Mouse (Mus musculus) midbrain, embryonic 13.5 days (tissue): ENCODE data around the gene Ccr10. TPM values are rescaled to one million over a fixed set of nuclear protein-coding genes. Genes with fewer than 3 reads are reported as not detected.

ENCODE experiments used
- ATAC-seq: fragments of 200-750 bp; cut with Nextera tagmentation; 2 replicates; pipeline ENCODE4 v1.8.0; 2017; ENCODE audit warnings: mild to moderate bottlenecking, moderate TSS enrichment, moderate library complexity
- H3K27ac ChIP-seq: fragments of 300-500 bp; sonication (generic); 2 replicates; pipeline ENCODE4 v1.5.1; 2015; ENCODE audit warnings: inconsistent platforms, mild to moderate bottlenecking, moderate library complexity
- H3K27me3 ChIP-seq: fragments of 300-500 bp; sonication (generic); 2 replicates; pipeline ENCODE4 v1.6.1; 2015; ENCODE audit warnings: mild to moderate bottlenecking, inconsistent platforms
- H3K36me3 ChIP-seq: fragments of 300-500 bp; sonication (generic); 2 replicates; pipeline ENCODE4 v1.6.1; 2015; ENCODE audit warnings: mild to moderate bottlenecking, inconsistent platforms
- H3K4me1 ChIP-seq: fragments of 300-500 bp; sonication (generic); replicated peaks from 2 replicates; pipeline ENCODE4 v1.6.1; 2015; ENCODE audit warnings: inconsistent platforms
- H3K4me2 ChIP-seq: fragments of 300-500 bp; sonication (generic); replicated peaks from 2 replicates; pipeline ENCODE4 v1.6.1; 2015; ENCODE audit warnings: moderate library complexity, mild to moderate bottlenecking, inconsistent platforms
- H3K4me3 ChIP-seq: fragments of 300-500 bp; sonication (generic); replicated peaks from 2 replicates; pipeline ENCODE4 v1.5.1; 2015; ENCODE audit warnings: mild to moderate bottlenecking, inconsistent platforms
- H3K9ac ChIP-seq: fragments of 300-500 bp; sonication (generic); replicated peaks from 2 replicates; pipeline ENCODE4 v1.6.1; 2015; ENCODE audit warnings: mild to moderate bottlenecking, inconsistent platforms
- H3K9me3 ChIP-seq: fragments of 300-500 bp; sonication (generic); 2 replicates; pipeline ENCODE4 v1.6.1; 2016; ENCODE audit warnings: mild to moderate bottlenecking, inconsistent platforms
- WGBS: fragments of 180-500 bp; shearing (Covaris S2); methylation state at CpG from one replicate; pipeline ENCODE4 v1.1.7; 2015; 5-methylcytosine and 5-hydroxymethylcytosine counted together
- polyA plus RNA-seq: library from polyadenylated mRNA; unstranded; fragments of >200 nt; fragmentation: Nextera tagmentation; extraction: Ambion mirVana; gene quantifications from 2 replicates; pipeline ENCODE4 v1.2.1, GENCODE M21; 2015

Gene Ccr10
- polyA plus RNA-seq, 1 experiment from 2014 or later = 0.38 TPM

DNA sequence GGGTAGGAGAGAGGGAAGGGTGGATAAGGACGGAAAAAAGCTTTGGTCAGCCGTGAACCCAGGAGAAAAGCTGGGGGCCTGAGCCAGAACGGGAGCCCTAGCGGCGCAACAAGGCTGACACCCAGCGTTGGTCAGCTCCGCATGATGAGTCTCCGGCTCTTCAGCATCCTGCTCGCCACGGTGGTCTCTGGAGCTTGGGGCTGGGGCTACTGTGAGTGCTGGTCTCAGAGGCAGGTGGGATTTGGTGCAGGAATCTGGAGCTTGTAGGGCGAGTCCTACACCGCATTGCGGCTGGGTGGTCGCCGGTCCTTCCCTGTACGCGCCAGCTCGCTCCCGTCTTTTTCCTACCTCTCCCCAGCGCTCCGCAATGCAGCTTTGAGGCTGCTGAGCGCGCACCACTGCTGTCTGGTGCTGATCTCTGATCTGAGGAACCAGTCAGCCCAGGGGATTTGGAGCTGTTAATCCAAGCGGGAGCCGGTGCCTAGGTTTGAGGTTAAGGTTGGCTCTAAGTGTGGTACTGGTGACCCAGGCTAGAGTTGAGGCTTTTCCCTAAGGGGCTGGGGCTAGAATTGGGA lies 961 bp upstream of the Ccr10 start:
- H3K4me3 ChIP-seq = peak overlapping the region; percentile 39
- no peak for ATAC-seq
- H3K27me3 ChIP-seq = peaks cover 64% of the 10 kb centered on the region
- H3K4me2 ChIP-seq = peak overlapping the region; percentile 57
- no peaks in the 10 kb centered on the region for H3K36me3 ChIP-seq
- peak overlapping the region; percentile 35; the same call in 1 of the 2 replicates for H3K27ac ChIP-seq
- H3K4me1 ChIP-seq = peaks cover 66% of the 10 kb centered on the region
- peak overlapping the region; percentile 60 for H3K9ac ChIP-seq
- H3K9me3 ChIP-seq = no peaks in the 10 kb centered on the region
- under 1% methylated on average over 25 of the region's 25 CpGs for WGBS

GRCm38 (mm10) chr11:101175636-101176116 lies 433 bp upstream of the Ccr10 start:
- H3K9ac ChIP-seq = peak overlapping the region; percentile 60
- H3K4me2 ChIP-seq = peak overlapping the region; percentile 57
- peaks cover 64% of the 10 kb centered on the region for H3K27me3 ChIP-seq
- WGBS = 10% methylated on average over 11 of the region's 11 CpGs
- H3K9me3 ChIP-seq = no peaks in the 10 kb centered on the region
- H3K36me3 ChIP-seq = no peaks in the 10 kb centered on the region
- peak overlapping the region; percentile 39 for H3K4me3 ChIP-seq
- ATAC-seq = no peak
- peaks cover 67% of the 10 kb centered on the region for H3K4me1 ChIP-seq
- H3K27ac ChIP-seq = no peak overlapping the region

DNA sequence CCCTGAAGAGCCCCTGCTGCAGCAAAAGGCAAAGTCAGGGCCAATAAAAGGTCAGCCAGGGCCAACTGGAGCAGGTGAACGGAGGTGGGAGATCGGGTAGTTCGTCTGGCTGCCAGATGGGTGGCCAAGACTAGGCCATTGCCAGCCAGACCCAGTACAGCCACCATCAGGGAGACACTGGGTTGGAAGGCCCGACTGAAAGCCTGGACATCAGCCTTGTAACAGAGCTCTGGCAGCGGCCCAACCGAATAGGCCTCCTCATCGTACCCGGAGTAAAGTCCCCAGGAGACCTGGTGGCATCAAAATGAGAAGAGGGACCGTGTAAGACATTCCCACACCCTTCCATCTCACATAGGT lies 876 bp downstream of the Ccr10 start:
- Histone ChIP-seq H3K4me3 (peak overlapping the region; percentile 36), H3K4me2 (peak overlapping the region; percentile 63), H3K9ac (peak overlapping the region; percentile 64), H3K4me1 (peaks cover 80% of the 10 kb centered on the region), H3K36me3 (no peaks in the 10 kb centered on the region), H3K9me3 (no peaks in the 10 kb centered on the region), H3K27ac (peak overlapping the region; percentile 74), H3K27me3 (peaks cover 70% of the 10 kb centered on the region)
- ATAC-seq = no peak
- 27% methylated on average over 9 of the region's 9 CpGs for WGBS

- Histone ChIP-seq H3K27me3 (peaks cover 70% of the 10 kb centered on the region), H3K4me1 (peaks cover 86% of the 10 kb centered on the region), H3K9me3 (no peaks in the 10 kb centered on the region), H3K36me3 (no peaks in the 10 kb centered on the region), H3K9ac (peak overlapping the region; percentile 64), H3K27ac (peak overlapping the region; percentile 74), H3K4me3 (peak overlapping the region; percentile 36), H3K4me2 (peak overlapping the region; percentile 63)
- under 1% methylated on average over 61 of the region's 61 CpGs for WGBS
- peak; percentile 67 for ATAC-seq
Observed at GRCm38 (mm10) chr11:101173631-101174388, 1.4 kb downstream of the Ccr10 start.

DNA sequence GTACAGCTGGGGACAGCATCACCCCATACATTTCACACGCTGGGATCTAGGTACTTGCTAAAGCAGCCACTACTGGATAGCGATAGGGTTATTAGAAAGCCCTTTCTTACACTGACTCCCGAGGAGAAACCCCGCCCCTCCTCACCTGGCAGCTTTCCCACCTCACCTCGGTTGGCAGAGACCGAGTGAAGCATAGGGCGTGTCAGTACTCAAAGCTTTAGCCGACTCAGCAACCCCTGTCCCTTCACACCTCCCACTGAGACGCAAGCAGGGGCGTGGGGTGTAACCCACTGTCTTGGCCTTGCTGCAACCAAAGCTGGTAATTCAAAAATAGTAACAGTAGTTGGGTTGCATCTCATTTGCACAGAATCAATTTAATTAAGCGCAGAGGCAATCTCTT lies 2.1 kb downstream of the Ccr10 start:
- Histone ChIP-seq H3K4me1 (peaks cover 87% of the 10 kb centered on the region), H3K9me3 (no peaks in the 10 kb centered on the region), H3K4me3 (peak overlapping the region; percentile 36; the same call in 1 of the 2 replicates), H3K36me3 (no peaks in the 10 kb centered on the region), H3K4me2 (peak overlapping the region; percentile 63), H3K27me3 (peaks cover 70% of the 10 kb centered on the region), H3K9ac (no peak overlapping the region), H3K27ac (no peak overlapping the region)
- WGBS = 4% methylated on average over 11 of the region's 11 CpGs
- no peak for ATAC-seq

DNA sequence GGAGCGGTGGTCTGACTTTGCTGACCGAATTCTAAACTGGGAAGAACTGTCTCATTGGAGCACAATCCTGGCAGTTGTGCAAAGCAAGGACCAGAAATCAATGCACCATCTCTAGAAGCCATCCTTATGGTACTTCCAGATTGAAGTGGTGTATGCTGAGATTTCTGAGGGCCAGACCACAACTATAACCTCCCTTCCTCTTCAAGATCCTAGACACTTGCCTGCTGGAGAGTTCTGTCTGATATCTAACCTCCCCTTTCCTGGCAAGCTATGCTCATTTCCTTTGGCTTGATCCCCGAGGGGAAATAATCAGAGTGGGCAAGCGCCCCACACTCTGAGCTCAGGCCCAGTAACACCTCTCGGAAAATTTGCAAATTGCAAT lies 2.8 kb downstream of the Ccr10 start:
- Histone ChIP-seq H3K4me1 (peaks cover 83% of the 10 kb centered on the region), H3K4me2 (peak overlapping the region; percentile 64), H3K4me3 (peak overlapping the region; percentile 46), H3K27ac (peak overlapping the region; percentile 84), H3K9ac (peak overlapping the region; percentile 58), H3K27me3 (peaks cover 70% of the 10 kb centered on the region), H3K36me3 (peaks cover 5% of the 10 kb centered on the region), H3K9me3 (no peaks in the 10 kb centered on the region)
- WGBS = 4% methylated on average over 5 of the region's 5 CpGs
- ATAC-seq = no peak

DNA sequence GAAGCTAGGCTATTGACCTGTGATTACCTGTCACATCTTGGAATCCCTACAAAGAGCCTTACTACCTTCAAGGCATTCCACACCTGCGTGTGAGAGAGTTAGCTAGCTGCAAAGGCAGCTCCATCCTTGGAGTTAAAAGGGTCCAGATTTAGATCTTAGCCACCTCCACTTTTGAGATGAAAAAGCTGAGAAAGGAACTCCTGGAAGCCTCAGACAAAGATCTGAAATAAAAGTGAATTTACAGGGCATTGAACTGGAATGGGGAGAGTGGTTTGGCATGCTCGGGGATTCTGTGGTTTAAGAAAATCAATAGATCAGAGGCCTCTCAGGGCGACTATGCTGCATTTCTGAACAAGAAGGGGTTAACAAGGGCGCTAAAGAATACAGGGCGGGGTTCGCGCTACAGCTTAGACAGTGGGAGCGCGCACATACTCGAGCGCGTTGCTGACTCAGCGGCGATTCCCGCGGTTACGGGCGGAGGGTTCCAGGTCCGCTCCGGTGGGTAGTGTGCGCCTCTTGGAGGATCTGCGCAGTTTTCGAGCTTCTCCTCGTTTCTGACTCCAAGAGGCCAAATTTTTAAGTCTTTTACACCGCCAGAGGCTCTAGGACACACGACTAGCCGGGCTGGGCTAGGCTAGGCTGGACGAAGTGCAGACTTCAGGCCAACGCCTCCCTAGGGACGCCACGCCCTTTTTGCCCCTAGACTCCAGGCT lies 3.4 kb downstream of the Ccr10 start:
- Histone ChIP-seq H3K27me3 (peaks cover 70% of the 10 kb centered on the region), H3K27ac (peak overlapping the region; percentile 84), H3K9me3 (no peaks in the 10 kb centered on the region), H3K4me1 (peaks cover 78% of the 10 kb centered on the region), H3K36me3 (peaks cover 10% of the 10 kb centered on the region), H3K4me3 (peak overlapping the region; percentile 46), H3K9ac (peak overlapping the region; percentile 58), H3K4me2 (peak overlapping the region; percentile 64)
- under 1% methylated on average over 31 of the region's 31 CpGs for WGBS
- peak; percentile 35 for ATAC-seq

DNA sequence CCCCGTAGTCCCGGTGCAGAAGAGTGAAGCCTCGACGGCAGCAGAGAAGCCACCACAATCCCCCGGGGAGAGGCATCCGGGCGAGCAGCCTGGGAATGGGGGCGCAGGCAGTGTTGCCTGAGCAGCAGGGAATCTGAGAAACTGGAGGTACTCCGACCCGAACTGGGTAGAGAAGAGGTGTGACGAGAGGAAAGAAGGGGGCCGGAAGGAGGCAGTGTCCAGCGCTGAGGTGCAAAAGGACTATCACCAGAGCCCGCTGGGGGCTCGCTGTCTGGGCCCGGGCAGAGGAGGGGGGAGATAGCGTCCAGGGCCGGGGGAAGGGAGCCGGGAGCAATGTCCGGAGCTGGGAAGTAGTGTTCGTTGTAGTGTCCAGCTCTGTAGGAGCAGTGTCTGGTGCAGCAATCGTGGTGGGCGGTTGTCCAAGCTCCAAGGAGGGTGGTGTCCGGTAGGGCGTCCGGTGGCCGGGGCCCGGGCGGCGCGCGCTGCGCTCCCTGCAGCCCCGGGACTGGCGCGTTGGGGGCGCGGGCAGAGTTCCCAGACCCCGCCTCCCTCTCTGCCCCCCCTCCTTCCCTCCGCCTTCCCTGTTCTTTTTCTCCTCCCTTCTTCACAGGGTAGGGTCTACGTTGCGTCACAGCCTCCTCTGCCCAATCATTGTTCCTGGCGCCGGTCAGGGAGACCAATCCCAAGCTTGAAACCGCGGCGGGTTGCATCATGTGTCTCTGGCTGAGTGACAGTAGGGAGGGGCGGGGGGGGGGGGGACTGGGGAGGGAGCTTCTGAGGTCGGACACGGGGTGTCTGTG lies 4.2 kb downstream of the Ccr10 start, which contains the start of gene Plekhh3:
Gene Plekhh3, minus strand, starts transcription at position 541 of the 800 bp plus-strand sequence.
- H3K27ac ChIP-seq = peak within 1 kb of the TSS; percentile 84
- H3K4me3 ChIP-seq = peak within 1 kb of the TSS; percentile 62
- peaks cover 69% of the 10 kb centered on the region for H3K4me1 ChIP-seq
- WGBS = under 1% methylated on average over 49 of the region's 50 CpGs
- peak within 1 kb of the TSS; percentile 79 for H3K9ac ChIP-seq
- ATAC-seq = peak; percentile 93
- H3K4me2 ChIP-seq = peak within 1 kb of the TSS; percentile 91
- peaks cover 16% of the 10 kb centered on the region for H3K36me3 ChIP-seq
- peaks cover 70% of the 10 kb centered on the region for H3K27me3 ChIP-seq
- no peaks in the 10 kb centered on the region for H3K9me3 ChIP-seq

- no peaks in the 10 kb centered on the region for H3K9me3 ChIP-seq
- ATAC-seq = no peak
- peak within 1 kb of the TSS; percentile 76 for H3K27ac ChIP-seq
- peak within 1 kb of the TSS; percentile 79 for H3K9ac ChIP-seq
- WGBS = under 1% methylated on average over 35 of the region's 35 CpGs
- H3K4me3 ChIP-seq = peak within 1 kb of the TSS; percentile 62
- peaks cover 64% of the 10 kb centered on the region for H3K4me1 ChIP-seq
- H3K4me2 ChIP-seq = peak within 1 kb of the TSS; percentile 91
- peaks cover 74% of the 10 kb centered on the region for H3K27me3 ChIP-seq
- H3K36me3 ChIP-seq = peaks cover 16% of the 10 kb centered on the region
Observed at GRCm38 (mm10) chr11:101170354-101170810, 4.9 kb downstream of the Ccr10 start, which contains the start of gene Cntnap1. Gene Cntnap1, plus strand, starts transcription at chr11:101170523.

DNA sequence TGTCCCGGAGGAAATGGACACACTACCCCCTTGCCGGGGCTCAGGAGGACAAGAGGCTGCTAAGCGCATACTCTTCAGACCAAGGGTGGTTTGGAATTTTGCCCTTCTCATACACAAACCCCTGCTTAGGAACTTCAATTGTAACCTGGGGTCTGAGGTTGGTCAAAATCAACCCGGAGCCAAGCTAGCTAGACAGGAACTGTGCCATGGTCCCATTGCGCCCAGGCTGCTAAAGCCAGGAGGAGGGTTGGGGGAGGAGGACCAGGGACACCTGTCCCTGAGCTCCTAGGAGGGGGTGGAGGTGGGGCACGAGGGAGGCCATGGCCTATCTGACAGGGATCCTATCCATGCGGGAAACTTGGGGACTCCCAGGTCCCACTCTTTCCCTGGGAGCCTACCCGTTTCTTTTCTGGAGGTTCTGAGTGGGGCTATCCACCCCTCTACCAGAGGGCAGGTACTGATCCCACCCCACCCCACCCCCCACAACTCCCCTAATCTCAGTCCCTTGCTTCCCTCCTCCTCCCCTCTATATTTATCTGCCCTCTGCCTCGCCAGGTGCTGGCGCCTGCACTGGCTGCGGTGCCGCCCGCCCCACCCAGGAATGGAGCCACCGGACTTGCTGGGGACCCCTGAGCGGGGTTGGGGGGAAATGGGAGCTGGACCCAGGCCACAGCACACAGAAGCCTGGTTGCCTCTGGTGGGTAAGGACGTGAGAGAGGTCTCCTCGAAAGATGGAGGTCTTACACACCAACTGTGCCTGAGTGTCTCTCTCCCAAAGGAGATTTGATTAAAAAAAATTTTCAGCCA lies 5.7 kb downstream of the Ccr10 start:
- H3K27ac ChIP-seq = no peak overlapping the region
- peaks cover 58% of the 10 kb centered on the region for H3K4me1 ChIP-seq
- no peak for ATAC-seq
- H3K27me3 ChIP-seq = peaks cover 74% of the 10 kb centered on the region
- WGBS = 13% methylated on average over 17 of the region's 17 CpGs
- no peaks in the 10 kb centered on the region for H3K9me3 ChIP-seq
- peak overlapping the region; percentile 91 for H3K4me2 ChIP-seq
- H3K36me3 ChIP-seq = peaks cover 16% of the 10 kb centered on the region
- peak overlapping the region; percentile 79 for H3K9ac ChIP-seq
- H3K4me3 ChIP-seq = peak overlapping the region; percentile 62
